Mouse (Mus musculus): Measurements from ENCODE around the gene Tmem59l. TPM values are rescaled to one million over a fixed set of nuclear protein-coding genes. Genes with fewer than 3 reads are reported as not detected.

Tmem59l gene
- polyA plus RNA-seq, 1 experiment from 2014 or later: 20.7 TPM

DNA sequence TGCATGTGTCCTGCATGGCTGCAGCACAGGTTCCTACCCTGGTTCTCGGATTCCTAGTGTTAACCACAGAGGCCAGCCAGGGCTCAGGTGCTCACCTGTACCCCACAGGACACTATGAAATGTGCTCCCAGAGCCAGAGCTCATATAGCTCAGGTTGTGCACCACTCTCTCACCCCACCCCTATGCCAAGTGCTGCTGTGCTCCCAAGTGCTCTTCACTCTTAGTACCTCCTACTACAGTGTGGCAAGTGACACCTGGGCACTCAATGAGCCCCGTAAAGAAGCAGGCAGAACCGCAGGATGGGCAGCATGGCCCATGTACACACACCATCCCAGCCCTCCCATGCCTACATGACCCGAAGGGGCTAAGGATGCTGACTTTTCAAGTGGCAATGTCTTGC lies 18.4 kb downstream of the Tmem59l start:
- no peak for DNase-seq (ENCODE audit: low spot score)
- ATAC-seq (ENCODE audit: insufficient read depth, low FRiP score, low TSS enrichment): no peak
- no peak overlapping the region for H3K27ac ChIP-seq (ENCODE audit: low read depth, low read length)
- no peaks in the 10 kb centered on the region for H3K36me3 ChIP-seq (ENCODE audit: control insufficient read depth, insufficient read depth, low read length)
- H3K27me3 ChIP-seq (ENCODE audit: control insufficient read depth, insufficient read depth, low read length): no peaks in the 10 kb centered on the region
- H3K4me2 ChIP-seq (ENCODE audit: low read depth): no peak overlapping the region
- no peak overlapping the region for H3K9ac ChIP-seq (ENCODE audit: low read length)
- H3K4me1 ChIP-seq (ENCODE audit: control insufficient read depth, insufficient read depth, low read length): 0 out of 2 replicates have a peak, but pooled peaks cover 8% of the 10 kb centered on the region
- no peak overlapping the region for H3K4me3 ChIP-seq (ENCODE audit: low read depth, low read length)
- 94% methylated on average over 4 of the region's 4 CpGs for WGBS
- no peaks in the 10 kb centered on the region for H3K9me3 ChIP-seq (ENCODE audit: control insufficient read depth, low read length)

DNA sequence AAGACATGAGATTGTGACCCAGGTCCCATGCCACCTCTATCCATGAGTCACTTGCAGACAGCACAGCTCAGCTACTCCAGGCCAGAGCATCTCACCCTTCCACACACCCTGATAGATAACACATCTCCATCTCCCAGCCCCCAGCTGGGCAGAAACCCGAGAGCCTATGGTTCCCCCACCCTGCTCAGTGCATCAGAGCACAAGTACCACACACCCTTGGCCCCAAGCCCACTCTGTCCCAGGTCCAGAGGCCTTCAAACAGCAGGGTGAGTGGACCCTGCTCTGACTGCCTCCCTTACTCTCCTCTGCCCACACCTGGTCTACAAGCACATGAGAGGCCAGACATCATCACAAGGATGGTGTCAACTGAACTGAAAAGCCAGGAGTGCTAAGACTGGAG lies 19.3 kb downstream of the Tmem59l start:
- no peak overlapping the region for H3K9ac ChIP-seq (ENCODE audit: low read length)
- ATAC-seq (ENCODE audit: insufficient read depth, low FRiP score, low TSS enrichment): no peak
- H3K4me2 ChIP-seq (ENCODE audit: low read depth): no peak overlapping the region
- 64% methylated on average over 1 of the region's 1 CpGs for WGBS
- no peaks in the 10 kb centered on the region for H3K9me3 ChIP-seq (ENCODE audit: control insufficient read depth, low read length)
- no peak overlapping the region for H3K27ac ChIP-seq (ENCODE audit: low read depth, low read length)
- no peak overlapping the region for H3K4me3 ChIP-seq (ENCODE audit: low read depth, low read length)
- H3K36me3 ChIP-seq (ENCODE audit: control insufficient read depth, insufficient read depth, low read length): no peaks in the 10 kb centered on the region
- H3K27me3 ChIP-seq (ENCODE audit: control insufficient read depth, insufficient read depth, low read length): no peaks in the 10 kb centered on the region
- 0 out of 2 replicates have a peak, but pooled peaks cover 8% of the 10 kb centered on the region for H3K4me1 ChIP-seq (ENCODE audit: control insufficient read depth, insufficient read depth, low read length)
- no peak for DNase-seq (ENCODE audit: low spot score)

DNA sequence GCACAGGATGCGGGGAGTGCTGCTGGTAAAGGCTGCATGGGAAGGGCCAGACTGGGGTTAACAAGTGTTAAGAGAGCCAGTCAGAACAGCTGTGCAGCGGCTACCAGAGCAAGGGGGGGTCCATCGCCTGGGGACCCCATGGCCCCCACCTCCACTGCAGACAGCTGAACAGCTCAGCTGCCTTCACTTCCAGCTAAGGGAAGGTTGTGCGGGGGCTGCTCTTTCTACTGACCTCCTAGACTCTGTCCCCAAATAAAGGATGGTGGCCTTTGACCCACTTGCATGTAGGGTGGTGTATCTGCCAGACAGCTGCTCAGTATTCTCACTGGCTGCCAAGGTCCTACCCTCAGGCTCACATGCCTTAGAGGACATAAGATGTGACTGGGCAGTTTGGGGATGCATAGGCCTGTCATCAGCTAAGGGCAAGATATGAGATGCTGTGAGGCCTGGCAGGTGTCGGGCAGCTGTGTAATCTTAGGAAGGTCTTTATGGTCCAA lies 19.9 kb downstream of the Tmem59l start:
- Histone ChIP-seq H3K36me3 (ENCODE audit: control insufficient read depth, insufficient read depth, low read length) (no peaks in the 10 kb centered on the region), H3K9me3 (ENCODE audit: control insufficient read depth, low read length) (no peaks in the 10 kb centered on the region), H3K4me2 (ENCODE audit: low read depth) (no peak overlapping the region), H3K4me1 (ENCODE audit: control insufficient read depth, insufficient read depth, low read length) (0 out of 2 replicates have a peak, but pooled peaks cover 8% of the 10 kb centered on the region), H3K27me3 (ENCODE audit: control insufficient read depth, insufficient read depth, low read length) (no peaks in the 10 kb centered on the region), H3K9ac (ENCODE audit: low read length) (no peak overlapping the region), H3K4me3 (ENCODE audit: low read depth, low read length) (no peak overlapping the region), H3K27ac (ENCODE audit: low read depth, low read length) (no peak overlapping the region)
- DNase-seq (ENCODE audit: low spot score): no peak
- 68% methylated on average over 5 of the region's 5 CpGs for WGBS
- no peak for ATAC-seq (ENCODE audit: insufficient read depth, low FRiP score, low TSS enrichment)

DNA sequence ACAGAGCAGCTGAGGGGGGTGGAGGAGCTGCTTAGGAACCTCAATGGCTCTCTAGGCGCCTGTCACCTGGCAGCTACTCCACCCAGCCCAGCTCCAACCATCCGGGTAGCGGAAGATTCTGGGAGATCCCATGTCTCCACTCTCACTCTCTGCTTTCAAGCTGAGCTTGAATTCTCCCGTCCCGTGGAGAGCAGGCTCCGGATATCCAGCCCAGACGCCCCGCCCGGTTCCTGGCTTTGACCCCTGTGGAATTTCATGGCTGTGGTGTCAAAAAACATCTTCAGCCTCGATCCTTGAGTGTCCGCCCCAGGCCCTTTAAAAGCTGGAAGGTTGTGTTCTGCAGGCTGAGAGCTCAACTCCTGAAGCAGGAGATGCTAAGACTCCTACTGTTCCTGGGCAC lies 20.4 kb downstream of the Tmem59l start:
- no peak overlapping the region for H3K27ac ChIP-seq (ENCODE audit: low read depth, low read length)
- no peak for DNase-seq (ENCODE audit: low spot score)
- no peaks in the 10 kb centered on the region for H3K36me3 ChIP-seq (ENCODE audit: control insufficient read depth, insufficient read depth, low read length)
- no peaks in the 10 kb centered on the region for H3K27me3 ChIP-seq (ENCODE audit: control insufficient read depth, insufficient read depth, low read length)
- 0 out of 2 replicates have a peak, but pooled peaks cover 8% of the 10 kb centered on the region for H3K4me1 ChIP-seq (ENCODE audit: control insufficient read depth, insufficient read depth, low read length)
- no peaks in the 10 kb centered on the region for H3K9me3 ChIP-seq (ENCODE audit: control insufficient read depth, low read length)
- H3K9ac ChIP-seq (ENCODE audit: low read length): no peak overlapping the region
- 77% methylated on average over 11 of the region's 11 CpGs for WGBS
- no peak overlapping the region for H3K4me3 ChIP-seq (ENCODE audit: low read depth, low read length)
- no peak overlapping the region for H3K4me2 ChIP-seq (ENCODE audit: low read depth)
- no peak for ATAC-seq (ENCODE audit: insufficient read depth, low FRiP score, low TSS enrichment)

DNA sequence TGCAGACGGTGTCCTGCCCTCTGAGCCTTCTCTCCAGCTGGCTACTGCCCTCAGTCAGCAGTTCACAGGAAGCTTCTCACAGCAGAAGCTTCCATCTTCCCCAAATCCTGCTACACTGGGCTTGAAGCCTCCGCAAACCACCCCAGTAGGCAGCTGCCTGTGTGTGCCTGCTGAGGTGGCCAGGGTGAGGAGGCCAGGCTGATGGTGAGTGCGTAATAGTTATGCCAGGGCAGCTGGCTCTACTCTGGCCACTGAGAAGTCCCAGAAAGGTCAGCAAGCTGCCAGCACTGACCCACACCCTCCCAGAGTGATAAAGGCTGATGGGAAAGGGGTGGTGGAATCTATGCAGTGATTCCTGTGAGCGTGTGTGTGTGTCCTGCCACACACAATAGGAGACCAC lies 20.9 kb downstream of the Tmem59l start:
- no peak for ATAC-seq (ENCODE audit: insufficient read depth, low FRiP score, low TSS enrichment)
- 0 out of 2 replicates have a peak, but pooled peaks cover 8% of the 10 kb centered on the region for H3K4me1 ChIP-seq (ENCODE audit: control insufficient read depth, insufficient read depth, low read length)
- 86% methylated on average over 4 of the region's 4 CpGs for WGBS
- H3K9me3 ChIP-seq (ENCODE audit: control insufficient read depth, low read length): no peaks in the 10 kb centered on the region
- no peaks in the 10 kb centered on the region for H3K27me3 ChIP-seq (ENCODE audit: control insufficient read depth, insufficient read depth, low read length)
- H3K9ac ChIP-seq (ENCODE audit: low read length): no peak overlapping the region
- no peak overlapping the region for H3K4me3 ChIP-seq (ENCODE audit: low read depth, low read length)
- no peak overlapping the region for H3K4me2 ChIP-seq (ENCODE audit: low read depth)
- no peak for DNase-seq (ENCODE audit: low spot score)
- no peak overlapping the region for H3K27ac ChIP-seq (ENCODE audit: low read depth, low read length)
- no peaks in the 10 kb centered on the region for H3K36me3 ChIP-seq (ENCODE audit: control insufficient read depth, insufficient read depth, low read length)

DNA sequence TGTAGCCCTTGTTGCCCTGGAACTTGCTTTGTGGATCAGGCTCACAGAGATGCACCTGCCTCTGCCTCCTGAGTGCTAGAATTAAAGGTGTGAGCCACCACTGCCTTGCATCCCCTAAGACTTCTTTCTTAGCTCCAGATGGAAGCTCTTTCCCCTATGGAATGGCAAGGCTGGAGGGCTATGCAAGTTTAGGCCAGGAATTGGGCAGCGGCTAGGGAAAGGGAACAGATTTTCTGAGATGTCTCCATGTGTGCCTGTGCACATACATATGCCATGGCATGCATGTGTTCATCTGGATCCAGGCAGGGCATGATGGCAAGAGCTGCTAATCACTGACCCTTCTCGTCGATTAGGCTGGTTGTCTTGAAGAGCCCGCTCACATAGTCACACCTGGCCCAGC lies 21.5 kb downstream of the Tmem59l start:
- Histone ChIP-seq H3K4me1 (ENCODE audit: control insufficient read depth, insufficient read depth, low read length) (0 out of 2 replicates have a peak, but pooled peaks cover 8% of the 10 kb centered on the region), H3K4me2 (ENCODE audit: low read depth) (no peak overlapping the region), H3K9me3 (ENCODE audit: control insufficient read depth, low read length) (no peaks in the 10 kb centered on the region), H3K9ac (ENCODE audit: low read length) (no peak overlapping the region), H3K27ac (ENCODE audit: low read depth, low read length) (no peak overlapping the region), H3K36me3 (ENCODE audit: control insufficient read depth, insufficient read depth, low read length) (no peaks in the 10 kb centered on the region), H3K27me3 (ENCODE audit: control insufficient read depth, insufficient read depth, low read length) (no peaks in the 10 kb centered on the region), H3K4me3 (ENCODE audit: low read depth, low read length) (no peak overlapping the region)
- ATAC-seq (ENCODE audit: insufficient read depth, low FRiP score, low TSS enrichment): no peak
- no peak for DNase-seq (ENCODE audit: low spot score)
- WGBS: 93% methylated on average over 4 of the region's 4 CpGs

DNA sequence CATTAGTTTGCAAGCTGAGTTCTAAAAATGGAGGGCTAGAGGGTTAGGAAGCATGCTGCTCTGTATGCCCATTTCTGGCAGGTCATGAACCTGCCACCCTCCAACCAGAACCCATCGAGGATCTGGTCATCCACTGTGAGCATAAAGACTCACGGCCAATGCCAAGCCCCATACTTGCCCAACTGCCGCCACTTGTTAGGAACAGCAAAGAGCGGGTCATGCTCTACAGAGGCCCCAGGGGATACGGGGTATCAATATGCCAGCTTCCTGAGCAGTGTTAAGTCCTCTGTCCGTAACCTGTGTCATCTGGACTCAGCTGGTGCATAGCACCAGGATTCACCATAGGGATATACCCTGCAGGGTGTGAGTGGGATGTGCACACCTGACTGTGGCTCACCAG lies 23.0 kb downstream of the Tmem59l start:
- no peak overlapping the region for H3K27ac ChIP-seq (ENCODE audit: low read depth, low read length)
- 90% methylated on average over 6 of the region's 6 CpGs for WGBS
- no peak overlapping the region for H3K4me2 ChIP-seq (ENCODE audit: low read depth)
- DNase-seq (ENCODE audit: low spot score) (no peak), ATAC-seq (ENCODE audit: insufficient read depth, low FRiP score, low TSS enrichment) (no peak)
- no peaks in the 10 kb centered on the region for H3K27me3 ChIP-seq (ENCODE audit: control insufficient read depth, insufficient read depth, low read length)
- 0 out of 2 replicates have a peak, but pooled peaks cover 5% of the 10 kb centered on the region for H3K4me1 ChIP-seq (ENCODE audit: control insufficient read depth, insufficient read depth, low read length)
- H3K36me3 ChIP-seq (ENCODE audit: control insufficient read depth, insufficient read depth, low read length): no peaks in the 10 kb centered on the region
- no peaks in the 10 kb centered on the region for H3K9me3 ChIP-seq (ENCODE audit: control insufficient read depth, low read length)
- no peak overlapping the region for H3K4me3 ChIP-seq (ENCODE audit: low read depth, low read length)
- no peak overlapping the region for H3K9ac ChIP-seq (ENCODE audit: low read length)

DNA sequence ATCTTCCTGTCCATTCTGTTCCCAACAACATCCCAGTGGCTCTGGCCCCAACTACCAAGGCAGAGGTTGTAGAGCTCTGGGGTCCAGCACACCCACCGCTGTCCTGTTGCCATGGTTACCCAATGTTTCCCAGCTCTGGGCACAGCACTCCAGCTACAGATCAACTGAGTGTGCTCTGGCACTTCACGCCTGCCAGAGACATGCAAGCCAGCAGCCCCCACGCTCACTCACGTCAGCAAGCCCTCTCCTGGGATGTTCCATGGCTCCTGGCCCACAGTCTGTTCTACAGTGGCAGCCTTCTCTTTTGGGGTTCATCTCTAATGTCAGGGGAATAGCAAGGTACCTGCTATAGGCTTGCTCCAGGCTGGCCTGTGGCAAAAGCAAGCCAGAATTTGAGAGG lies 23.9 kb downstream of the Tmem59l start:
- ATAC-seq (ENCODE audit: insufficient read depth, low FRiP score, low TSS enrichment) (no peak), DNase-seq (ENCODE audit: low spot score) (no peak)
- Histone ChIP-seq H3K4me1 (ENCODE audit: control insufficient read depth, insufficient read depth, low read length) (0 out of 2 replicates have a peak, but pooled peaks cover 5% of the 10 kb centered on the region), H3K4me3 (ENCODE audit: low read depth, low read length) (no peak overlapping the region), H3K36me3 (ENCODE audit: control insufficient read depth, insufficient read depth, low read length) (no peaks in the 10 kb centered on the region), H3K9ac (ENCODE audit: low read length) (no peak overlapping the region), H3K27ac (ENCODE audit: low read depth, low read length) (no peak overlapping the region), H3K27me3 (ENCODE audit: control insufficient read depth, insufficient read depth, low read length) (no peaks in the 10 kb centered on the region), H3K4me2 (ENCODE audit: low read depth) (no peak overlapping the region), H3K9me3 (ENCODE audit: control insufficient read depth, low read length) (no peaks in the 10 kb centered on the region)
- WGBS: 75% methylated on average over 4 of the region's 4 CpGs

DNA sequence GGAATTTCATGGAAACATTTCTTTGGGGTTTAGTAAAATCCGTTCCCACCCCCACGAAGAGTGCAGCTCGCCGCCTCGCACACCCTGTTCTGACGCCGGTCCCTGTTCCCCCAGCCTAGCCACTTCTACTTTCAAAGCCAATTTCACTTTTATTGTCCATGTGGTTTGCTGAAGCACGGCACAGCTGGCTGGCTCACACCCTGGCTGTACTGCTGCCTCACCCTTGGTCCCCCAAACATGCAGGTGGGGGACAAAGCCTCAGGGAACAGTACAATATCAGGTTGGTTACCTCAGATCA lies 24.7 kb downstream of the Tmem59l start:
- 0 out of 2 replicates have a peak, but pooled peaks cover 5% of the 10 kb centered on the region for H3K4me1 ChIP-seq (ENCODE audit: control insufficient read depth, insufficient read depth, low read length)
- H3K9me3 ChIP-seq (ENCODE audit: control insufficient read depth, low read length): no peaks in the 10 kb centered on the region
- no peaks in the 10 kb centered on the region for H3K27me3 ChIP-seq (ENCODE audit: control insufficient read depth, insufficient read depth, low read length)
- no peak overlapping the region for H3K9ac ChIP-seq (ENCODE audit: low read length)
- H3K36me3 ChIP-seq (ENCODE audit: control insufficient read depth, insufficient read depth, low read length): no peaks in the 10 kb centered on the region
- no peak for ATAC-seq (ENCODE audit: insufficient read depth, low FRiP score, low TSS enrichment)
- 79% methylated on average over 8 of the region's 8 CpGs for WGBS
- no peak for DNase-seq (ENCODE audit: low spot score)
- H3K27ac ChIP-seq (ENCODE audit: low read depth, low read length): no peak overlapping the region
- H3K4me3 ChIP-seq (ENCODE audit: low read depth, low read length): no peak overlapping the region
- no peak overlapping the region for H3K4me2 ChIP-seq (ENCODE audit: low read depth)

Measured in neural tube, embryonic 11.5 days (tissue).